Mouse (Mus musculus): ENCODE data around the gene Surf1. TPM values are rescaled to one million over a fixed set of nuclear protein-coding genes. Genes with fewer than 3 reads are reported as not detected.
"Not testable (repeated sequence)": the region's sequence is repeated elsewhere in the genome, so short reads cannot be mapped to it uniquely, and the experiment has no call there.

Surf1 gene
- polyA plus RNA-seq, 1 experiment from 2014 or later, result 86.9 TPM

- H3K27ac ChIP-seq, result peak overlapping the region; percentile 92
- no peaks in the 10 kb centered on the region for H3K27me3 ChIP-seq (ENCODE audit: control insufficient read depth, insufficient read depth, low read length)
- peak overlapping the region; percentile 77 for H3K9ac ChIP-seq
These were observed 13.0 kb downstream of the Surf1 start for GRCm38 (mm10) chr2:26903311-26903710.

DNA sequence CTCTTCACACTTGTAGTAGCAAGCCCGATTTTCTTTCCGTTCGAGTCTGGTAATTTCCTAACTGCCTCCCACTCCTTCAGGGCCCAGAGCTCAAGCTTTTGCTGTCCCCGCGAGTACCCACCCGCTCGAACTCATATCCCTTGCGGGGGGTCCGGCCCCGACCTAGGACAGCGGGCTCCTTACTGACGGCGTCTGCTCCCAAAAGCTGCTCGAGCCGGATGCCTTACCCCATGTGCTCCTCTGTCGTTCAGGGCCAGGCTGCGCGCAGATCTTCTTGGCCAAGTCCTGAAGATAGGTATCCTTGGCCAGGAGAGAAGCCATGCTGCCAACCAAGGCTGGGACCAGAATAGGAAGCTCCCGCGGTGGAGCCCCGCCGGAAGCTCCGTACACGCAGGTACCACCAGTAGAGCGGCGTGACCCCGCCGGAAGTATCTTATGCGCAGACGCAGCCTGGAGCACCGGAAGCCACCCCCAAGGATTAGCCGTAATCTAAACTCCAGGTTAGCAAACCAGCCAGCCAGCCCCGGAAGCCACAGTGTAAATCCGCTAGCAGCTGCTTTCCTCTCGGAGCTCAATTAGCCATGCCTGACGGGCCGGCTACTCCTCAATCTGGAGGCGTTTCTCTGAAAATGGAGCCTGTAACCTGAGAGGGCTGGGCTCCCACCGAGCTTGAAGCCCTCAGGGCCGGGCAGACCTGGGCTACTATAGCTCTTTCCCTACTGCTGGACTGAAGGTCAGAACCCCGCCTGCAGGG is 13.7 kb downstream of the Surf1 start, which contains the start of gene Surf6:
TSS of gene Surf6 (minus strand) at position 413 of the 754 bp plus-strand sequence.
- H3K4me2 ChIP-seq (replicated peaks), result peak within 1 kb of the TSS; percentile 64
- DNase-seq (ENCODE audit: low spot score) (peak; percentile 94), ATAC-seq (ENCODE audit: low FRiP score) (peak; percentile 96)
- peak within 1 kb of the TSS; percentile 92 for H3K27ac ChIP-seq
- peaks cover 19% of the 10 kb centered on the region for H3K4me1 ChIP-seq (replicated peaks; ENCODE audit: control insufficient read depth, insufficient read depth, low read length)
- H3K4me3 ChIP-seq (replicated peaks; ENCODE audit: low read length), result peak within 1 kb of the TSS; percentile 64
- WGBS, result under 1% methylated on average over 41 of the region's 41 CpGs
- H3K36me3 ChIP-seq (replicated peaks; ENCODE audit: control insufficient read depth, insufficient read depth), result peaks cover 60% of the 10 kb centered on the region
- no peaks in the 10 kb centered on the region for H3K27me3 ChIP-seq (ENCODE audit: control insufficient read depth, insufficient read depth, low read length)
- no peaks in the 10 kb centered on the region for H3K9me3 ChIP-seq (ENCODE audit: control insufficient read depth, low read length)
- H3K9ac ChIP-seq, result peak within 1 kb of the TSS; percentile 77

More at GRCm38 (mm10) chr2:26903311-26903710, 13.0 kb downstream of the Surf1 start:
- peak overlapping the region; percentile 64 for H3K4me2 ChIP-seq (replicated peaks)
- DNase-seq (ENCODE audit: low spot score) (no peak), ATAC-seq (ENCODE audit: low FRiP score) (no peak)
- 12% methylated on average over 7 of the region's 7 CpGs for WGBS
- H3K9me3 ChIP-seq (ENCODE audit: control insufficient read depth, low read length), result no peaks in the 10 kb centered on the region
- peaks cover 60% of the 10 kb centered on the region for H3K36me3 ChIP-seq (replicated peaks; ENCODE audit: control insufficient read depth, insufficient read depth)
- H3K4me1 ChIP-seq (replicated peaks; ENCODE audit: control insufficient read depth, insufficient read depth, low read length), result peaks cover 22% of the 10 kb centered on the region
- peak overlapping the region; percentile 64 for H3K4me3 ChIP-seq (replicated peaks; ENCODE audit: low read length)

DNA sequence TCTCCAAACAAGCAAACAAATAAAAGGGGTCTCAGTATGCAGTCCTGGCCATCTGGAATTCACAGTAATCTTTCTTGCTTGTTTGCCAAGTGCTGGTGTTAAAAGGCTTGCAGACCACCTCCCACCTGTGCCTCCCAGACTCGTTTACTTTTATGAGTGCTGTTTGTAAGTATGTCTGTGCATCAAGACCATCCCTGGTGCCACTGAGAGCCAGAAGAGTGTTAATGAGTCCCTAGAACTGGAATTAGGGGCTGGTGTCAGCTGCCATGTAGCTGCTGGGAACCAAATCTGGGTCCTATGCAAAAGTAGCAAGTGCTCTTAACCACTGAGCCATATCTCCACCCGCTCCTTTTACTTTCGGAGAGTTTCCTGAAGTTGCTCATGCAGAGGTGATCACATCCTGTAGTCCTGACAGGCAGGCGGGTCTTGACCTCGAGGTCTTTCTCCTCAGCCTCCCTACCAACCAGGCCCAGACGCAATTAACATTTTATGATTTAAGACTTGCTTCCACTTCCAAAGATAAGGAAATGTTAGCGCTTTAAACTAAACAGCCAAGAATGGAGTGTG is 14.4 kb downstream of the Surf1 start:
- H3K27ac ChIP-seq, result no peak overlapping the region

GRCm38 (mm10) chr2:26900731-26901130 is 15.6 kb downstream of the Surf1 start:
- H3K27me3 ChIP-seq (ENCODE audit: control insufficient read depth, insufficient read depth, low read length), result no peaks in the 10 kb centered on the region
- peaks cover 60% of the 10 kb centered on the region for H3K36me3 ChIP-seq (replicated peaks; ENCODE audit: control insufficient read depth, insufficient read depth)
- WGBS, result 83% methylated on average over 1 of the region's 1 CpGs
- no peak for ATAC-seq (ENCODE audit: low FRiP score)
- H3K9ac ChIP-seq, result no peak overlapping the region
- H3K4me3 ChIP-seq (replicated peaks; ENCODE audit: low read length), result no peak overlapping the region
- DNase-seq (ENCODE audit: low spot score), result no peak
- H3K27ac ChIP-seq, result no peak overlapping the region
- H3K4me1 ChIP-seq (replicated peaks; ENCODE audit: control insufficient read depth, insufficient read depth, low read length), result peaks cover 16% of the 10 kb centered on the region
- no peak overlapping the region for H3K4me2 ChIP-seq (replicated peaks)
- H3K9me3 ChIP-seq (ENCODE audit: control insufficient read depth, low read length), result no peaks in the 10 kb centered on the region

More for the DNA sequence above, 14.4 kb downstream of the Surf1 start:
- H3K9me3 ChIP-seq (ENCODE audit: control insufficient read depth, low read length), result no peaks in the 10 kb centered on the region
- peak overlapping the region; percentile 64 for H3K4me2 ChIP-seq (replicated peaks)
- 18% methylated on average over 7 of the region's 7 CpGs for WGBS
- DNase-seq (ENCODE audit: low spot score), result no peak
- no peaks in the 10 kb centered on the region for H3K27me3 ChIP-seq (ENCODE audit: control insufficient read depth, insufficient read depth, low read length)
- ATAC-seq (ENCODE audit: low FRiP score), result no peak
- peak overlapping the region; percentile 64 for H3K4me3 ChIP-seq (replicated peaks; ENCODE audit: low read length)
- H3K36me3 ChIP-seq (replicated peaks; ENCODE audit: control insufficient read depth, insufficient read depth), result peaks cover 60% of the 10 kb centered on the region
- peak overlapping the region; percentile 77 for H3K9ac ChIP-seq
- peaks cover 16% of the 10 kb centered on the region for H3K4me1 ChIP-seq (replicated peaks; ENCODE audit: control insufficient read depth, insufficient read depth, low read length)

DNA sequence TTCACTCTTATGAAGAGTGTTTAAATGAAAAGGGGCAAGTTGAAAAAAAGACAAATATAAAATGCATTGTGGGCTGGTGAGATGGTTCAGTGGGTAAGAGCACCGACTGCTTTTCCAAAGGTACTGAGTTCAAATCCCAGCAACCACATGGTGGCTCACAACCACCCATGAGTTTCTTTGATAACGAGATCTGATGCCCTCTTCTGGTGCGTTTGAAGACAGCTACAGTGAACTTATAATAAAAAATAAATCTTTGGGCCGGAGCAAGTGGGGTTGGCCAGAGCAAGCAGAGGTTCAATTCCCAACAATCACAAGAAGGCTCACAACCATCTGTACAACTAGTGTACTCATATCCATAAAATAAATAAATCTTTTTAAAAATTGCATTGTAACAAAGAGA is 20.4 kb downstream of the Surf1 start:
- Histone ChIP-seq H3K9me3 (ENCODE audit: control insufficient read depth, low read length) (no peaks in the 10 kb centered on the region), H3K4me1 (replicated peaks; ENCODE audit: control insufficient read depth, insufficient read depth, low read length) (no peaks in the 10 kb centered on the region), H3K4me3 (replicated peaks; ENCODE audit: low read length) (no peak overlapping the region), H3K36me3 (replicated peaks; ENCODE audit: control insufficient read depth, insufficient read depth) (peaks cover 89% of the 10 kb centered on the region), H3K4me2 (replicated peaks) (no peak overlapping the region), H3K9ac (no peak overlapping the region), H3K27me3 (ENCODE audit: control insufficient read depth, insufficient read depth, low read length) (no peaks in the 10 kb centered on the region), H3K27ac (no peak overlapping the region)
- no peak for DNase-seq (ENCODE audit: low spot score)
- WGBS, result 93% methylated on average over 4 of the region's 4 CpGs
- no peak for ATAC-seq (ENCODE audit: low FRiP score)

DNA sequence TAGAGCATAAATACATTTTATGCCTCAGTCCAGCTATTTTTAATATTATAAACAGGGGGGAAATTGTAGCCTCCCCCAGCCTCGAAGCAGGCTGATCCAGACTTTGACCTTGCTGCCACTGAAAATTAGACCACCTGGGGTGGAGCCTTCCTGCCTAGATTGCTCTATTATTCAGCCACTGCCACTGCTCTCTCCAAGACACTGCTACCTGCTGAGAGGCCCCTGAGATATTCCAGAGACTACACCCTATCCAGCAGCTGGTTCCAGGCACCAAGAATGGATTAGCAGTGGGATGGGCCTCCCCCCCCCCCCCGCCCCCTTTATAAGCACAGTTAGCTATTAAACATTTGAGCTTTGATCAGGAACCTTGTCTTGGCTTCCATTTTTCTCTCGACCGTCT is 30.2 kb downstream of the Surf1 start:
- not testable (repeated sequence) for H3K9ac ChIP-seq; H3K4me1 ChIP-seq (replicated peaks; ENCODE audit: control insufficient read depth, insufficient read depth, low read length); DNase-seq (ENCODE audit: low spot score); H3K4me3 ChIP-seq (replicated peaks; ENCODE audit: low read length); H3K27ac ChIP-seq; H3K4me2 ChIP-seq (replicated peaks); ATAC-seq (ENCODE audit: low FRiP score); H3K27me3 ChIP-seq (ENCODE audit: control insufficient read depth, insufficient read depth, low read length); H3K9me3 ChIP-seq (ENCODE audit: control insufficient read depth, low read length)
- peaks cover 26% of the 10 kb centered on the region for H3K36me3 ChIP-seq (replicated peaks; ENCODE audit: control insufficient read depth, insufficient read depth)
- WGBS, result 51% methylated on average over 4 of the region's 4 CpGs

GRCm38 (mm10) chr2:26885541-26885940 is 30.8 kb downstream of the Surf1 start:
- not testable (repeated sequence) for H3K4me2 ChIP-seq (replicated peaks); DNase-seq (ENCODE audit: low spot score); H3K9ac ChIP-seq; H3K4me3 ChIP-seq (replicated peaks; ENCODE audit: low read length); H3K27me3 ChIP-seq (ENCODE audit: control insufficient read depth, insufficient read depth, low read length); H3K27ac ChIP-seq; H3K9me3 ChIP-seq (ENCODE audit: control insufficient read depth, low read length); H3K4me1 ChIP-seq (replicated peaks; ENCODE audit: control insufficient read depth, insufficient read depth, low read length); ATAC-seq (ENCODE audit: low FRiP score)
- 78% methylated on average over 2 of the region's 2 CpGs for WGBS
- peaks cover 20% of the 10 kb centered on the region for H3K36me3 ChIP-seq (replicated peaks; ENCODE audit: control insufficient read depth, insufficient read depth)

DNA sequence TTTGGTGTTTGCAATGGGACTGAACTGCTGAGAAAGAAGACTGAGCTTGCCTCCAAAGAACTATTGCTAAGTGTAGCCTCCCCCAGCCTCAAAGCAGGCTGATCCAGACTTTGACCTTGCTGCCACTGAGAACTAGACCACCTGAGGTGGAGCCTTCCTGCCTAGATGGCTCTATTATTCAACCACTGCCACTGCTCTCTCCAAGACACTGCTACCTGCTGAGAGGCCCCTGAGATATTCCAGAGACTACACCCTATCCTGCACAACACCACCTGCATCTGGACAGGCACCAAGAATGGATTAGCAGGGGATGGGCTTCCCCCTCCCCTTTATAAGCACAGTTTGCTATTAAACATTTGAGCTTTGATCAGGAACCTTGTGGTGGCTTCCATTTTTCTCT is 37.8 kb downstream of the Surf1 start:
- Histone ChIP-seq H3K4me1 (replicated peaks; ENCODE audit: control insufficient read depth, insufficient read depth, low read length) (no peaks in the 10 kb centered on the region), H3K4me3 (replicated peaks; ENCODE audit: low read length) (no peak overlapping the region), H3K36me3 (replicated peaks; ENCODE audit: control insufficient read depth, insufficient read depth) (no peaks in the 10 kb centered on the region), H3K27ac (no peak overlapping the region), H3K9ac (no peak overlapping the region), H3K9me3 (ENCODE audit: control insufficient read depth, low read length) (0 out of 2 replicates have a peak, but pooled peaks cover under 1% of the 10 kb centered on the region), H3K27me3 (ENCODE audit: control insufficient read depth, insufficient read depth, low read length) (no peaks in the 10 kb centered on the region), H3K4me2 (replicated peaks) (no peak overlapping the region)
- ATAC-seq (ENCODE audit: low FRiP score) (no peak), DNase-seq (ENCODE audit: low spot score) (no peak)

DNA sequence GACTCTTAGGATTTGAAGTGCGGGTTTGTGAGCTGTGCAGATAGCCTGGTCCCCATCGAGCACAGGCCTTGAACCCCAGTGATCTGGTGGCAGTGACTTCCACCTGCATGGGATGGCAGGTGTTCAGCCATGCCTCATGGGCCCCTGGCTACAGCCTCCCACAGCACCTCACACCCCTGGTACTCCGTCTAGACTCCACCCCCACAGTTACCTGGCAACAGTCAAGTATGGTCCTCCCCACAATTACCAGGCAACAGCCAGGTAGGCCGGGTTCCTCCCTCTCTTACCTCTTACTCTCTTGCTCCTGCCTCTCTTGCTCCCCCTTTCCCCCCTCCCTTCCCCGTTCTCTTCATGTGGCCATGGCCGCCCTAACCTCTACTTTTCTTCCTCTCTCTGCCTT is 45.7 kb downstream of the Surf1 start:
- Histone ChIP-seq H3K4me3 (replicated peaks; ENCODE audit: low read length) (no peak overlapping the region), H3K36me3 (replicated peaks; ENCODE audit: control insufficient read depth, insufficient read depth) (no peaks in the 10 kb centered on the region), H3K4me2 (replicated peaks) (no peak overlapping the region), H3K9ac (no peak overlapping the region), H3K9me3 (ENCODE audit: control insufficient read depth, low read length) (no peaks in the 10 kb centered on the region), H3K27ac (no peak overlapping the region), H3K27me3 (ENCODE audit: control insufficient read depth, insufficient read depth, low read length) (no peaks in the 10 kb centered on the region), H3K4me1 (replicated peaks; ENCODE audit: control insufficient read depth, insufficient read depth, low read length) (no peaks in the 10 kb centered on the region)
- no peak for ATAC-seq (ENCODE audit: low FRiP score)
- 70% methylated on average over 6 of the region's 6 CpGs for WGBS
- DNase-seq (ENCODE audit: low spot score), result no peak
